Mouse (Mus musculus): Measurements from ENCODE around the gene Lfng.

Lfng gene

GRCm38 (mm10) chr5:140644702-140645201, 37.6 kb downstream of the Lfng start:
- DNase-seq = peak; percentile 68

GRCm38 (mm10) chr5:140645454-140645853, 38.3 kb downstream of the Lfng start:
- no peak for DNase-seq

GRCm38 (mm10) chr5:140646171-140646570, 39.1 kb downstream of the Lfng start:
- no peak for DNase-seq

- DNase-seq = no peak
Observed at GRCm38 (mm10) chr5:140647031-140647760, 40.1 kb downstream of the Lfng start.

- peak; percentile 64 for DNase-seq
Observed at GRCm38 (mm10) chr5:140647821-140648518, 40.9 kb downstream of the Lfng start.

- peak; percentile 12 for DNase-seq
Observed at GRCm38 (mm10) chr5:140648519-140649100, 41.5 kb downstream of the Lfng start, which contains the start of gene Ttyh3. Ttyh3 (minus strand) TSS chr5:140649031.

- DNase-seq = peak; percentile 99
Observed at GRCm38 (mm10) chr5:140649101-140649667, 42.1 kb downstream of the Lfng start.

- DNase-seq = no peak
Observed at GRCm38 (mm10) chr5:140649881-140650414, 42.8 kb downstream of the Lfng start.

- no peak for DNase-seq
Observed at GRCm38 (mm10) chr5:140651231-140651630, 44.1 kb downstream of the Lfng start.

GRCm38 (mm10) chr5:140652587-140652986, 45.5 kb downstream of the Lfng start:
- DNase-seq = peak; percentile 44

- no peak for DNase-seq
Observed at GRCm38 (mm10) chr5:140654096-140654845, 47.2 kb downstream of the Lfng start.

GRCm38 (mm10) chr5:140659607-140660272, 52.6 kb downstream of the Lfng start:
- no peak for DNase-seq

- DNase-seq = no peak
Observed at GRCm38 (mm10) chr5:140660398-140660797, 53.3 kb downstream of the Lfng start.

GRCm38 (mm10) chr5:140661427-140661826, 54.3 kb downstream of the Lfng start:
- no peak for DNase-seq

GRCm38 (mm10) chr5:140661875-140662643, 54.9 kb downstream of the Lfng start:
- no peak for DNase-seq

GRCm38 (mm10) chr5:140662741-140663592, 55.8 kb downstream of the Lfng start:
- no peak for DNase-seq

GRCm38 (mm10) chr5:140663621-140664180, 56.6 kb downstream of the Lfng start:
- DNase-seq = peak; percentile 81
